Mouse (Mus musculus) neural tube, embryonic 11.5 days (tissue): ENCODE measurements around the gene Tmem252. TPM values are rescaled to one million over a fixed set of nuclear protein-coding genes. Genes with fewer than 3 reads are reported as not detected.

ENCODE experiments used
- ATAC-seq: fragments of 200-750 bp; cut with Nextera tagmentation; 2 replicates; pipeline ENCODE4 v1.8.0; 2017; ENCODE audit warnings: moderate number of reproducible peaks, mild to moderate bottlenecking, moderate TSS enrichment, moderate library complexity; ENCODE audit not compliant: insufficient read depth, low FRiP score, low TSS enrichment
- DNase-seq: peaks from one replicate; pipeline ENCODE4 v3.0.0-alpha.2; 2015; ENCODE audit warnings: low spot score
- H3K27ac ChIP-seq: fragments of 300-500 bp; sonication (generic); 2 replicates; pipeline ENCODE4 v1.5.1; 2014; ENCODE audit warnings: low read depth, mild to moderate bottlenecking, low read length
- H3K27me3 ChIP-seq: fragments of 300-500 bp; sonication (generic); 2 replicates; pipeline ENCODE4 v1.6.1; 2014; ENCODE audit warnings: mild to moderate bottlenecking, low read length, mixed read lengths; ENCODE audit not compliant: control insufficient read depth, insufficient read depth
- H3K36me3 ChIP-seq: fragments of 300-500 bp; sonication (generic); 2 replicates; pipeline ENCODE4 v1.6.1; 2014; ENCODE audit warnings: mild to moderate bottlenecking, low read length, moderate library complexity, mixed read lengths; ENCODE audit not compliant: control insufficient read depth, insufficient read depth
- H3K4me1 ChIP-seq: fragments of 300-500 bp; sonication (generic); 2 replicates; pipeline ENCODE4 v1.6.1; 2014; ENCODE audit warnings: low read length, mixed read lengths; ENCODE audit not compliant: control insufficient read depth, insufficient read depth
- H3K4me2 ChIP-seq: fragments of 300-500 bp; sonication (generic); 2 replicates; pipeline ENCODE4 v1.6.1; 2014; ENCODE audit warnings: low read depth, mild to moderate bottlenecking, moderate library complexity
- H3K4me3 ChIP-seq: fragments of 300-500 bp; sonication (generic); 2 replicates; pipeline ENCODE4 v1.5.1; 2014; ENCODE audit warnings: low read depth, low read length
- H3K9ac ChIP-seq: fragments of 300-500 bp; sonication (generic); 2 replicates; pipeline ENCODE4 v1.6.1; 2014; ENCODE audit warnings: mild to moderate bottlenecking, low read length
- H3K9me3 ChIP-seq: fragments of 300-500 bp; sonication (generic); 2 replicates; pipeline ENCODE4 v1.6.1; 2016; ENCODE audit warnings: low read length; ENCODE audit not compliant: control insufficient read depth
- WGBS: fragments of 180-500 bp; shearing (Covaris S2); extraction: QIAGEN DNeasy Blood & Tissue Kit; methylation state at CpG from one replicate; pipeline ENCODE4 v1.1.7; 2014; 5-methylcytosine and 5-hydroxymethylcytosine counted together
- polyA plus RNA-seq: library from polyadenylated mRNA; unstranded; fragments of >200 nt; fragmentation: Nextera tagmentation; extraction: Ambion mirVana; gene quantifications from 2 replicates; pipeline ENCODE4 v1.2.1, GENCODE M21; 2014

The Tmem252 gene
- polyA plus RNA-seq, 1 experiment from 2014 or later: 1.5 TPM

- Histone ChIP-seq H3K9ac (no peak overlapping the region), H3K9me3 (no peaks in the 10 kb centered on the region), H3K36me3 (no peaks in the 10 kb centered on the region), H3K4me1 (no peaks in the 10 kb centered on the region), H3K27ac (no peak overlapping the region), H3K4me3 (no peak overlapping the region), H3K27me3 (no peaks in the 10 kb centered on the region), H3K4me2 (no peak overlapping the region)
- DNase-seq (no peak), ATAC-seq (no peak)
- 82% methylated on average over 8 of the region's 8 CpGs for WGBS
These were observed 25.8 kb upstream of the Tmem252 start for GRCm38 (mm10) chr19:24648016-24648415.

- Histone ChIP-seq H3K9me3 (no peaks in the 10 kb centered on the region), H3K27me3 (no peaks in the 10 kb centered on the region), H3K36me3 (no peaks in the 10 kb centered on the region), H3K4me1 (no peaks in the 10 kb centered on the region), H3K9ac (no peak overlapping the region), H3K4me2 (no peak overlapping the region), H3K4me3 (no peak overlapping the region), H3K27ac (no peak overlapping the region)
- ATAC-seq: no peak
- WGBS: 65% methylated on average over 8 of the region's 8 CpGs
- DNase-seq: no peak
These were observed 23.4 kb upstream of the Tmem252 start for GRCm38 (mm10) chr19:24650428-24650827.

GRCm38 (mm10) chr19:24651595-24651994 is 22.2 kb upstream of the Tmem252 start:
- no peak for ATAC-seq
- H3K36me3 ChIP-seq: no peaks in the 10 kb centered on the region
- WGBS: 52% methylated on average over 2 of the region's 2 CpGs
- H3K4me1 ChIP-seq: no peaks in the 10 kb centered on the region
- no peak overlapping the region for H3K9ac ChIP-seq
- no peak overlapping the region for H3K27ac ChIP-seq
- H3K9me3 ChIP-seq: no peaks in the 10 kb centered on the region
- DNase-seq: no peak
- no peak overlapping the region for H3K4me3 ChIP-seq
- H3K4me2 ChIP-seq: no peak overlapping the region
- no peaks in the 10 kb centered on the region for H3K27me3 ChIP-seq

GRCm38 (mm10) chr19:24652342-24653019 is 21.3 kb upstream of the Tmem252 start:
- no peak overlapping the region for H3K9ac ChIP-seq
- no peaks in the 10 kb centered on the region for H3K9me3 ChIP-seq
- no peaks in the 10 kb centered on the region for H3K36me3 ChIP-seq
- no peaks in the 10 kb centered on the region for H3K4me1 ChIP-seq
- H3K27me3 ChIP-seq: no peaks in the 10 kb centered on the region
- H3K27ac ChIP-seq: no peak overlapping the region
- ATAC-seq: no peak
- no peak for DNase-seq
- no peak overlapping the region for H3K4me2 ChIP-seq
- WGBS: 39% methylated on average over 6 of the region's 6 CpGs
- no peak overlapping the region for H3K4me3 ChIP-seq

- Histone ChIP-seq H3K4me3 (no peak overlapping the region), H3K9ac (no peak overlapping the region), H3K9me3 (no peaks in the 10 kb centered on the region), H3K27ac (no peak overlapping the region), H3K27me3 (no peaks in the 10 kb centered on the region), H3K4me2 (no peak overlapping the region), H3K4me1 (no peaks in the 10 kb centered on the region), H3K36me3 (no peaks in the 10 kb centered on the region)
- WGBS: 63% methylated on average over 9 of the region's 9 CpGs
- ATAC-seq (no peak), DNase-seq (no peak)
These were observed 20.5 kb upstream of the Tmem252 start for GRCm38 (mm10) chr19:24653230-24653799.

GRCm38 (mm10) chr19:24656981-24657380 is 16.8 kb upstream of the Tmem252 start:
- H3K9me3 ChIP-seq: no peaks in the 10 kb centered on the region
- no peaks in the 10 kb centered on the region for H3K27me3 ChIP-seq
- H3K36me3 ChIP-seq: no peaks in the 10 kb centered on the region
- no peak overlapping the region for H3K27ac ChIP-seq
- H3K4me2 ChIP-seq: no peak overlapping the region
- no peak overlapping the region for H3K9ac ChIP-seq
- WGBS: 88% methylated on average over 3 of the region's 3 CpGs
- DNase-seq: no peak
- no peaks in the 10 kb centered on the region for H3K4me1 ChIP-seq
- H3K4me3 ChIP-seq: no peak overlapping the region
- ATAC-seq: no peak

GRCm38 (mm10) chr19:24662346-24662745 is 11.5 kb upstream of the Tmem252 start:
- ATAC-seq: no peak
- no peak overlapping the region for H3K4me3 ChIP-seq
- WGBS: 96% methylated on average over 2 of the region's 2 CpGs

DNA sequence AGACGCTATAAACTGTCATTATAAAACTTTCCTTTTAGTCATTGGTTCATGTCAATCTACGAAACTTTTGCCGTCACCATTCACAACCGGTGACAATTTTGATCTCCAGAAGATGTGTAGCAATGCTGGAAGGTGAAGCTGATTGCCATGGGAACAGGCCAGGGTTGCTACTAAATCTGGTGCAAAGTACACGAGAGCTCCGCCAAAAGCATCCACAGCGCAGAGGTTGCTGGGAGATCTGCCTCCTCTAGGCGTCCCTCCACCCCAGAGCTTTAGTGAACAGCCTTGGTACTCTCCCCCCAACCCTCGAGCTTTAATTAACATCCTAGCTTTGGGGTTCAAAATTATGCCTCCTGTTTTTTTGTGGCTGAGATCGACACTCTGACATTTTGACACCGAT is 8.0 kb upstream of the Tmem252 start:
- no peak overlapping the region for H3K27ac ChIP-seq
- H3K4me1 ChIP-seq: no peaks in the 10 kb centered on the region
- 84% methylated on average over 11 of the region's 11 CpGs for WGBS
- no peak overlapping the region for H3K4me2 ChIP-seq
- no peak for DNase-seq
- H3K27me3 ChIP-seq: no peaks in the 10 kb centered on the region
- H3K36me3 ChIP-seq: no peaks in the 10 kb centered on the region
- H3K9ac ChIP-seq: no peak overlapping the region
- H3K9me3 ChIP-seq: no peaks in the 10 kb centered on the region
- H3K4me3 ChIP-seq: no peak overlapping the region
- no peak for ATAC-seq

More at GRCm38 (mm10) chr19:24662346-24662745, 11.5 kb upstream of the Tmem252 start:
- Histone ChIP-seq H3K9me3 (no peaks in the 10 kb centered on the region), H3K9ac (no peak overlapping the region), H3K36me3 (no peaks in the 10 kb centered on the region), H3K27me3 (no peaks in the 10 kb centered on the region), H3K27ac (no peak overlapping the region), H3K4me1 (no peaks in the 10 kb centered on the region), H3K4me2 (no peak overlapping the region)
- no peak for DNase-seq

- no peaks in the 10 kb centered on the region for H3K9me3 ChIP-seq
- H3K36me3 ChIP-seq: no peaks in the 10 kb centered on the region
- no peak for DNase-seq
- H3K27ac ChIP-seq: no peak overlapping the region
- H3K27me3 ChIP-seq: no peaks in the 10 kb centered on the region
- no peak overlapping the region for H3K4me2 ChIP-seq
- ATAC-seq: no peak
- H3K9ac ChIP-seq: no peak overlapping the region
- H3K4me3 ChIP-seq: no peak overlapping the region
- H3K4me1 ChIP-seq: no peaks in the 10 kb centered on the region
- WGBS: 68% methylated on average over 3 of the region's 3 CpGs
These were observed 6.3 kb upstream of the Tmem252 start for GRCm38 (mm10) chr19:24667527-24667926.
